Mouse (Mus musculus) adrenal gland (tissue): ENCODE measurements at regions not wholly inside any gene's neighbourhood (a gene's known extent, or its start where the extent isn't known, plus 50 kb on each side); places are given as distances from the start of the nearest gene placed in this dataset.
"Not testable (repeated sequence)": the region's sequence is repeated elsewhere in the genome, so short reads cannot be mapped to it uniquely, and the experiment has no call there.

ENCODE experiments used
- intact Hi-C: fragments of 180-260 bp; cut with DNase I; formaldehyde crosslinking; loops from one replicate; pipeline ENCODE4 v1.15.1; 2025

DNA sequence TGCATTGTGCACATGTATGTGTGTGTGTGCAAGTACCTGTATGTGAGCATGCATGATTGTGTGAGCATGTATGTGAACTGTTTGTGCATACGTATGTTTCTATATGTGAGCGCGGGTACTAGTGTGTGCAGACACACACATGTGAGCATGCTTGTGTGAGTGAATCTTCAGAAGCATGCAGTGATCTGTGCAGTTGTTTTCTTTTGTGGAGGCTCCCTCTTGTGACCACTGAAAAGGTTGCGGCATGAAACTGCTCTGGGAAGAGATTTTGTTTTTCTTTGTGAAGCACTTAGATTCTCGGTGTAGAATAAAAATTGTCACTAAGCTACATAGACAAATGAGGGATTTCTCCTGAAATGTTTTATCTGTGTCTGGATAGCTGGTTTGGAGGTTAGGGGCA, 189.2 kb upstream of the Rapgef5 start:
- intact Hi-C loops: loop anchor here (5.0 to 10.0 kb wide), 3 partner anchors 192 to 680 kb away; no protein-coding TSS in a partner anchor

DNA sequence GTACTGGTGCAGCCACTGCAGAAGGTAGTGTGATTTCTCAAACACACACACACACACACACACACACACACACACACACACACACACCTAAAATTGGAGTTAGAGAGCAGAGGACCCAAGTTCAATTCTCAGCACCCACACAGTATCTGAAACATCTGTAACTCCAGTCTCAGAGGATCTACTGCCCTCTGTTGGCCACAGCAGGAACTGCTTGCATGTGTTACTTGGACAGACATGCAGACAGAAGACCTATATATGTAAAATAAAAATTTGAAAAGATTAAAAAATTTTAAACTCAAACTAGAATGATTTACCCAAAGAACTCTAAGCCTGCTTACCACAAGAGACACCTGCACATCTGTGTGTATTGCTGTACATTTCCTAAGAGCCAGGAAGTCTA, 185.9 kb upstream of the Rapgef5 start:
- intact Hi-C loops: no loop called here

- intact Hi-C loops: no loop called here
Measured at GRCm38 (mm10) chr12:117336856-117337255, 179.4 kb upstream of the Rapgef5 start.

DNA sequence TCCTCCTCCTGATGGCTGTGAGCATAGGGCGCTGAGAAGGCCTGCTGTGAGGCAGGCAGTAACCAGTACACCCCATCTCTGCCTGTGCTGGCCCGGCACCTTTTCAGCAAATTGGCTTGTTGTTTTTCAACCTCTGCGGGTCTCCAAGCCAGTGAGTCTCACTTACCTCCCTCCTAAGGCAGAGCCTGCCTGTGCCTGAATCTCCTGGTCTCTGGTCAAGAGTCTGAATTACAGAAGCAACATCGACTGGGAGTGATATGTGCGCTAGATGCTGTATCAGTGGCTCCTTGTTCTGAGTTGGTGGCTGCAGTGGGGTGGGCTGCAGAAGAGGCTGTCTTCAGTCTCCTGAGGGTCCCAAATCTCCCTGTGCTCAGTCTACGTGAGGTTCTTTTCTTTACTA, 174.0 kb upstream of the Rapgef5 start:
- intact Hi-C loops: no loop called here

DNA sequence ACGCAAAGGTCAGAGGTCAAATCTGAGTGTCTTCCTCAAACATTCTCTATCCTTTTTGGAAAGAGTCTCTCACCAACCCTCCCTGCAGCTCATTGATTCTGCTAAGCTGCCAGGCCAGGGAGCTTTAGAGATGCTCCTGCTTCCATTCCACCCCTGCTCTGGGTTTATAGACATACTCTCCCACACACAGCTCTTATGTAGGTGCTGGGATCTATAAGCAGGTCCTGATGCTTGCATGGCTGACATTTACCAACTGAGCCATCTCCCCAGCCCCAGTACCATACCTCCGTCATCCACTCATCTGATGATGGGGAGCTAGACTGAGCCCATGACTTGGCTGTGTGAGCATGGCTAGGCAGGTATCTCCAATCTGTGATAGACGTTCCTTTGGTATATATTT, 173.2 kb upstream of the Rapgef5 start:
- intact Hi-C loops: no loop called here

- intact Hi-C loops: not testable (repeated sequence)
Measured at GRCm38 (mm10) chr12:117343605-117344004, 172.7 kb upstream of the Rapgef5 start.

DNA sequence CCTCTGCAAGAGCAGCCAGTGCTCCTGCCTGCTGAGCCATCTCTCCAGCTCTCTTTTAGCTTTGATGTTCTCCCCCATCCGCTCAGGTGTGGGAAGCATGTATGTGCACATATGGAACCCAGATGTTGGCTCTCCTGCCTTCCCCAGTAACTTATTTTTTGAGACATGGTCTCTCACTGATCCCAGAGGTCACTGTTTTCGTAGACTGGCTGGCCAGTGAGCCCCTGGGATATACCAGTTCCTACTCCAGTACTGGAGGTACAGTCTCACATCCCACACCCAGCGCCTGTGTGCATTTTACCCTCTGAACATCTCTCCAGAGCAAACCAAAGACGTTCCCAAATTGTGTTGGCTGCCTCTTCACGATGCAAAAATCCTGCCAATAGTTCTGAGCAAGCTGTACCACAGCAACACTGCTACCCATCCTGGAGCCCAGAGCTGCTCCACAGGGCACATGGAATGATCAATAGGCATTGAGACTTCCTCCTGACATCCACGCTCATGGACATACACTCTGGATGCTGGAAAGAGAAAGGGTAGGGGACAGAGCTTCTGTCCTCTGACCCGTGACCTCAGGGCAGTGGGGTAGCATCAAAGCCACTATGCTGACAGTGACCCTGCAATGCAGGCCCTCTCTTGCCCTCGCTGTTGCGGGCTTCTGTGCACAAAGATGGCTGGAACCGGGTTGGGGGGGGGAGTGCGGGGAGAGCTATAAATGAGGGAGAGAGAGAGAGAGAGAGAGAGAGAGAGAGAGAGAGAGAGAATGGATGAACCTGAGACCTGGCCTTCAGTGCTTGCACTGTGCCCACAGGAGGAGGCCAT, 171.8 kb upstream of the Rapgef5 start:
- intact Hi-C loops: no loop called here

- intact Hi-C loops: no loop called here
Measured at GRCm38 (mm10) chr12:117345088-117345977, 170.9 kb upstream of the Rapgef5 start.

DNA sequence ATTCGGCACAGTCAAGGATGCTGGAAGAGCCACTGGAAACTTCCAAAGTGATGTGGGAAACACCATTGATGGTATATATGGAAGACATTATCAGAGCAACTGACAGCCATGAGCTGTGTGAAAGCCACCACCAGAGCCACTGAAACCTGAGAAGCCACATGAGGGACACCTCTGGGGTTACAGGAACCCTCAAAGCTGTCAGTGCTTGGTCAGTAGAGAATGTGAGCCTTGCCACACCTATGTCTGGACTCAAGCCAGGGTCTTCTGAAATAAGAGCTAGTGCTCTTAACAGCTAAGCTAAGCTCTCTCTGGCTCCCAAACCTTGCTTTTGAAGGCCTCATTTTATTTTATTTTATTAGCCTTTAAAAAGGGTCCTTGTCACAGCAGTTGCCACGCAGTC, 170.2 kb upstream of the Rapgef5 start:
- intact Hi-C loops: no loop called here

DNA sequence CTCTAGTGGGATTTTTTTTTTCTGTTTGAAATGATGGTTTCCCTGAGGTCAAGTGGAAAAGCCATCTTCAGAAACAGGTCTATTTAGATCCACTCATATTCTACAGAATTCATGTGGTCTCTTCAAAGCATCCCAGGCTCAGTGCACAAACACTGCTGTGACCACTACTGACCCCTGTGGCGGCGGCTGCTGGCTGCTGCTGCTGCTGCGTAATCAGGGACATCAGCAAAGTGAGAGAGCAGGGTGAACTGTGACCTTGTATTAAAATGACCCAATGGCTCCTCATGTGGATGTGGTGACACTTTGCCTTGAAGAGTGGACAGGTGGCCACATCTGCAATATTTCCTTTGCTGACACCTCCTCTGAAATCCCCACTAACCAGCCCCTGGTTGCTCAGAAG, 169.1 kb upstream of the Rapgef5 start:
- intact Hi-C loops: no loop called here

GRCm38 (mm10) chr12:117348516-117348915, 167.8 kb upstream of the Rapgef5 start:
- intact Hi-C loops: no loop called here

DNA sequence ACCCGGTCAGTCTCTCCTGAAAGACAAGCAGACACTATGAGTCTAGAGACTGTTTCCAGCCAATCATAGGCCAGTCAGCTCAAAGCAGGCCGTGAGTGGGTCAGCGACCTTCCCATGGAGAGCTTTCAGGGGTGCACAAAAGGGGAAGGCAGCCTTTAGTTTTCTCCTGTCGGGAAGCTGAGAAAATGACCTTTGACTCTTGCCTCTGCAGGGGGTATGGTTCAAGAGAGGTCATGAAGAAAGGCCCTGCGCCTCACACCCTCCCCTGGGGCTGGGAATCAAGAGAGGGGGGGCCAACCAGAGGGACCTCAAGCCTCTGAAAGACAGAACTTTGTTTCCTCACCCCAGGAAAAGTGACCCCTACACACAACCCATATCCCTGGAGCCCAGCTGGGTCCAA, 164.4 kb upstream of the Rapgef5 start:
- intact Hi-C loops: loop anchor here (5.0 kb wide), 1 partner anchor 315 kb away; no protein-coding TSS in a partner anchor

GRCm38 (mm10) chr12:117352511-117352910, 163.8 kb upstream of the Rapgef5 start:
- intact Hi-C loops: loop anchor here (5.0 kb wide), 1 partner anchor 315 kb away; no protein-coding TSS in a partner anchor

GRCm38 (mm10) chr12:117352938-117353337, 163.3 kb upstream of the Rapgef5 start:
- intact Hi-C loops: loop anchor here (5.0 kb wide), 1 partner anchor 316 kb away; no protein-coding TSS in a partner anchor

GRCm38 (mm10) chr12:117357811-117358210, 158.5 kb upstream of the Rapgef5 start:
- intact Hi-C loops: loop anchor here (5.0 kb wide), 1 partner anchor 711 kb away; no protein-coding TSS in a partner anchor

DNA sequence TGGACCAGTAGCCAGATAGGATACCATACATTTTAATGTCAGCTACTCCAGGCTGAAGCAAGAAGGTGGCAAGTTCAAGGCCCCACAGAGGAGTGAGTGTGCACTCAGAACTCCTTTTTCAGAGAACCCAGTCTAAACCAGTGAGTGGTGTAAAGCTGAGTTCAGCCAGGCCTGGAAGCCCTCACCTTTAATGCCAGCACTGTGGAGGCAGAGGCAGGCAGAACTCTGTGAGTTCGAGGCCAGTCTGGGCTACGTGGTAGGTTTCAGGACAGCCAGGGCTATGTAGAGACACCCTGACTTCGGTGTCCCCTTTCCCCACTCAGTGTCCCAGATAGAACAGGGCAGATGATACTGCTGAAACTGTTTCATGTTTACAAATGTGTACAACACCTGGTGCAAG, 157.4 kb upstream of the Rapgef5 start:
- intact Hi-C loops: loop anchor here (5.0 kb wide), 1 partner anchor 712 kb away; no protein-coding TSS in a partner anchor

- intact Hi-C loops: no loop called here
Measured at GRCm38 (mm10) chr12:117360215-117360614, 156.1 kb upstream of the Rapgef5 start.

DNA sequence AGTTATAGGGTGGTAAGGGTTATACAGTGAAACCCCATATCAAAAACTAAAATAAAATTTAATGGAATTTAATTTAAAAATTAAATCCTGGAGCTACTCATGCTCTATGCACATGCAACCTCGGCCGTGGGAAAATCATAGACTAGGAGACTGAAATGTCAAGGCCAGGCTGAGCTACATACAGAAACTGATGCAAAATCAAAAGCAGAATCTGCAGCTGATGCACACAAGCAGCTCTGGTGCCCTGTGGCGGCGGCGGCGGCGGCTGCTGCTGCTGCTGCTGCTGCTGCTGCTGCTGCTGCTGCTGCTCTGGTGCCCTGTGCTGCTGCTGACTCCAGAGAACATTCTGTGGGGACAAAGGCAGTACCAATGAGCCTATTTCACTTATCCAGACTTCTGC, 154.5 kb upstream of the Rapgef5 start:
- intact Hi-C loops: no loop called here

DNA sequence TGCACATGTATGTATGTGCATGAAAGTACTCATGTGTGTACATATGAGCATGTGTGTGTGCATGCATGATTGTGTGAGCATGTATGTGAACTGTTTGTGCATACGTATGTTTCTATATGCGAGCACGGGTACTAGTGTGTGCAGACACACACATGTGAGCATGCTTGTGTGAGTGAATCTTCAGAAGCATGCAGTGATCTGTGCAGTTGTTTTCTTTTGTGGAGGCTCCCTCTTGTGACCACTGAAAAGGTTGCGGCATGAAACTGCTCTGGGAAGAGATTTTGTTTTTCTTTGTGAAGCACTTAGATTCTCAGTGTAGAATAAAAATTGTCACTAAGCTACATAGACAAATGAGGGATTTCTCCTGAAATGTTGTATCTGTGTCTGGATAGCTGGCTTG, 152.8 kb upstream of the Rapgef5 start:
- intact Hi-C loops: not testable (repeated sequence)

DNA sequence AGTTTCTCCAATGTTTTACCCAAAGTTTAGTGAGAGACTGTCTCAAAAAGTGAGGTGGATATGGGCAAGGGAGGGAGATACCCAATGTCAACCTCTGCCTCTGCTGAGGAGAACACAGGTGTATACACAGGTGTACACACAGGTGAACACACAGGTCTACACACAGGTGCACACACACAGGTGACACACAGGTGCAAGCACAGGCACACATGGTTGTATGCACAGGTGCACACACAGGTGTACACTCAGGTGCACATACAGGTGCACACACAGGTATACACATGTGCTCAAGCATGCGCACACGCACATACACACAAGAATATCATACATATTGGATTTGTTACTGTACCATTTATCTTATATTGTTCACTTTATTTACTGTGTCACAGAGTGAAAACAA, 151.1 kb upstream of the Rapgef5 start:
- intact Hi-C loops: no loop called here

GRCm38 (mm10) chr12:117365876-117366275, 150.4 kb upstream of the Rapgef5 start:
- intact Hi-C loops: no loop called here

GRCm38 (mm10) chr12:117378297-117378887, 137.9 kb upstream of the Rapgef5 start:
- intact Hi-C loops: no loop called here
